Mouse (Mus musculus) MEL (cell line): ENCODE data around the gene Gpr35. TPM values are rescaled to one million over a fixed set of nuclear protein-coding genes. Genes with fewer than 3 reads are reported as not detected.

Experiments
- DNase-seq: peaks from one replicate; pipeline ENCODE4 v3.0.0; 2011; ENCODE audit warnings: low read depth, low spot score
- H3K27ac ChIP-seq: 2 replicates; pipeline ENCODE4 v1.5.1; 2012; ENCODE audit warnings: low read depth, mild to moderate bottlenecking, control low read depth, low read length, moderate library complexity; ENCODE audit not compliant: control insufficient read depth
- H3K27me3 ChIP-seq, 2 experiments: fragments of 150-350 bp in 1 of 2; sonication (generic) in 1 of 2; 2 replicates each; pipeline ENCODE4 v1.6.1; 2012; ENCODE audit warnings: low read length in 2 of 2, mild to moderate bottlenecking in 2 of 2, improper control_type of control experiment in 1 of 2, moderate library complexity in 1 of 2; ENCODE audit not compliant: insufficient read depth in 2 of 2, control insufficient read depth in 1 of 2
- H3K36me3 ChIP-seq, 2 experiments: 2 replicates each; pipeline ENCODE4 v1.6.1; 2012 to 2014; ENCODE audit warnings: low read length in 2 of 2, improper control_type of control experiment in 1 of 2, inconsistent platforms in 1 of 2, mild to moderate bottlenecking in 1 of 2; ENCODE audit not compliant: insufficient read depth in 2 of 2, control insufficient read depth in 1 of 2
- H3K4me1 ChIP-seq, 2 experiments: fragments of 150-350 bp in 1 of 2; sonication (generic) in 1 of 2; 2 replicates each; pipeline ENCODE4 v1.6.1; 2012; ENCODE audit warnings: low read length in 2 of 2, improper control_type of control experiment in 1 of 2, mild to moderate bottlenecking in 1 of 2; ENCODE audit not compliant: insufficient read depth in 2 of 2, control insufficient read depth in 1 of 2
- H3K4me3 ChIP-seq, 2 experiments: fragments of 150-350 bp in 1 of 2; sonication (generic) in 1 of 2; 2 replicates each; pipeline ENCODE4 v1.5.1; 2012; ENCODE audit warnings: low read depth in 2 of 2, low read length in 2 of 2, mild to moderate bottlenecking in 2 of 2, moderate library complexity in 2 of 2, control low read depth in 1 of 2, improper control_type of control experiment in 1 of 2; ENCODE audit not compliant: control insufficient read depth in 1 of 2, insufficient read depth in 1 of 2
- H3K79me2 ChIP-seq: 2 replicates; pipeline ENCODE4 v1.6.1; 2012; ENCODE audit warnings: mild to moderate bottlenecking, low read length, moderate library complexity; ENCODE audit not compliant: control insufficient read depth, poor library complexity, insufficient read depth
- H3K9ac ChIP-seq: 2 replicates; pipeline ENCODE4 v1.6.1; 2012; ENCODE audit warnings: low read depth, mild to moderate bottlenecking, control low read depth, low read length, moderate library complexity; ENCODE audit not compliant: control insufficient read depth, poor library complexity, severe bottlenecking
- H3K9me3 ChIP-seq: fragments of 150-350 bp; sonication (generic); replicated peaks from 2 replicates; pipeline ENCODE4 v1.6.1; 2012; ENCODE audit warnings: mild to moderate bottlenecking, low read length, improper control_type of control experiment, moderate library complexity; ENCODE audit not compliant: insufficient read depth
- BHLHE40 ChIP-seq: IDR thresholded peaks from 2 replicates; pipeline ENCODE4 v1.6.1; 2012; ENCODE audit warnings: low read depth, mild to moderate bottlenecking, inconsistent platforms, low read length, improper control_type of control experiment, borderline replicate concordance
- CHD1 ChIP-seq: IDR thresholded peaks from 2 replicates; pipeline ENCODE4 v1.6.1; 2012; ENCODE audit warnings: low read depth, mild to moderate bottlenecking, inconsistent platforms, low read length, improper control_type of control experiment
- CHD2 ChIP-seq: IDR thresholded peaks from 2 replicates; pipeline ENCODE4 v1.6.1; 2011; ENCODE audit warnings: low read length, improper control_type of control experiment
- CTCF ChIP-seq, 3 experiments: IDR thresholded peaks in 2 of 3; conservative IDR thresholded peaks in 1 of 3; 2 replicates each; pipeline ENCODE4 v1.5.1; 2011 to 2012; ENCODE audit warnings: low read length in 3 of 3, low read depth in 2 of 3, mild to moderate bottlenecking in 2 of 3, improper control_type of control experiment in 1 of 3, inconsistent platforms in 1 of 3, mixed read lengths in 1 of 3, moderate library complexity in 1 of 3; ENCODE audit not compliant: control insufficient read depth in 1 of 3, insufficient read depth in 1 of 3, poor library complexity in 1 of 3, severe bottlenecking in 1 of 3
- EP300 ChIP-seq, 2 experiments: IDR thresholded peaks; 2 replicates each; pipeline ENCODE4 v1.6.1; 2011; ENCODE audit warnings: improper control_type of control experiment in 2 of 2, low read length in 2 of 2, low read depth in 1 of 2, mild to moderate bottlenecking in 1 of 2
- ETS1 ChIP-seq: IDR thresholded peaks from 2 replicates; pipeline ENCODE4 v1.6.1; 2012; ENCODE audit warnings: low read depth, mild to moderate bottlenecking, inconsistent platforms, low read length, improper control_type of control experiment, moderate library complexity
- GATA1 ChIP-seq: IDR thresholded peaks from 2 replicates; pipeline ENCODE4 v1.6.1; 2011; ENCODE audit warnings: low read depth, low read length, improper control_type of control experiment
- KAT2A ChIP-seq: conservative IDR thresholded peaks from 2 replicates; pipeline ENCODE4 v1.6.1; 2012; ENCODE audit warnings: low read depth, low read length, improper control_type of control experiment, inconsistent platforms
- MAFK ChIP-seq: IDR thresholded peaks from 2 replicates; pipeline ENCODE4 v1.6.1; 2011; ENCODE audit warnings: low read depth, mild to moderate bottlenecking, low read length, improper control_type of control experiment, borderline replicate concordance
- MAZ ChIP-seq: IDR thresholded peaks from 2 replicates; pipeline ENCODE4 v1.6.1; 2012; ENCODE audit warnings: low read depth, mild to moderate bottlenecking, inconsistent platforms, low read length, improper control_type of control experiment
- MYB ChIP-seq: IDR thresholded peaks from 2 replicates; pipeline ENCODE4 v1.6.1; 2011; ENCODE audit warnings: mild to moderate bottlenecking, low read depth, low read length, improper control_type of control experiment
- MYC ChIP-seq: IDR thresholded peaks from 2 replicates; pipeline ENCODE4 v1.6.1; 2011; ENCODE audit warnings: low read depth, mild to moderate bottlenecking, low read length, improper control_type of control experiment, moderate library complexity
- NELFE ChIP-seq: IDR thresholded peaks from 2 replicates; pipeline ENCODE4 v1.6.1; 2011; ENCODE audit warnings: low read depth, low read length, improper control_type of control experiment
- NRF1 ChIP-seq: IDR thresholded peaks from 2 replicates; pipeline ENCODE4 v1.6.1; 2014; ENCODE audit warnings: low read depth, mild to moderate bottlenecking, inconsistent platforms, low read length, improper control_type of control experiment, moderate library complexity; ENCODE audit not compliant: poor library complexity, insufficient read depth, severe bottlenecking
- POLR2A ChIP-seq, 2 experiments: IDR thresholded peaks; 2 replicates each; pipeline ENCODE4 v1.6.1; 2011 to 2012; ENCODE audit warnings: low read length in 2 of 2, mild to moderate bottlenecking in 2 of 2, control low read depth in 1 of 2, improper control_type of control experiment in 1 of 2, low read depth in 1 of 2, moderate library complexity in 1 of 2; ENCODE audit not compliant: control insufficient read depth in 1 of 2, insufficient read depth in 1 of 2, poor library complexity in 1 of 2
- RAD21 ChIP-seq: IDR thresholded peaks from 2 replicates; pipeline ENCODE4 v1.6.1; 2011; ENCODE audit warnings: mild to moderate bottlenecking, low read depth, low read length, improper control_type of control experiment
- SMC3 ChIP-seq: IDR thresholded peaks from 2 replicates; pipeline ENCODE4 v1.6.1; 2011; ENCODE audit warnings: low read depth, low read length, improper control_type of control experiment
- TAL1 ChIP-seq: IDR thresholded peaks from 2 replicates; pipeline ENCODE4 v1.6.1; 2012; ENCODE audit warnings: mild to moderate bottlenecking, inconsistent platforms, low read length, moderate library complexity, mixed read lengths
- TBP ChIP-seq: IDR thresholded peaks from 2 replicates; pipeline ENCODE4 v1.8.0; 2011; ENCODE audit warnings: low read depth, low read length, improper control_type of control experiment
- USF2 ChIP-seq, 2 experiments: IDR thresholded peaks; 2 replicates each; pipeline ENCODE4 v1.6.1; 2011 to 2012; ENCODE audit warnings: improper control_type of control experiment in 2 of 2, low read length in 2 of 2, borderline replicate concordance in 1 of 2, inconsistent platforms in 1 of 2, low read depth in 1 of 2, mild to moderate bottlenecking in 1 of 2; ENCODE audit not compliant: insufficient read depth in 1 of 2
- ZC3H11A ChIP-seq: IDR thresholded peaks from 2 replicates; pipeline ENCODE4 v1.6.1; 2012; ENCODE audit warnings: low read depth, mild to moderate bottlenecking, inconsistent platforms, low read length, improper control_type of control experiment
- ZMIZ1 ChIP-seq: IDR thresholded peaks from 2 replicates; pipeline ENCODE4 v1.6.1; 2012; ENCODE audit warnings: low read depth, mild to moderate bottlenecking, inconsistent platforms, low read length, improper control_type of control experiment, moderate library complexity
- polyA plus RNA-seq, 2 experiments: library from polyadenylated mRNA; stranded (reverse) in 1 of 2; unstranded in 1 of 2; fragments of >175 nt in 1 of 2; fragments of >200 nt in 1 of 2; gene quantifications; 2 replicates each; pipeline versions ENCODE4 v1.2.1 to v1.2.4; 2012; ENCODE audit warnings: low replicate concordance in 2 of 2, low read depth in 1 of 2; ENCODE audit not compliant: insufficient read length in 2 of 2, insufficient read depth in 1 of 2, missing spikeins in 1 of 2
- total RNA-seq: library from RNA; depleted of rRNA; stranded (reverse); fragments of 300-350 nt; gene quantifications from 2 replicates; pipeline ENCODE4 v1.2.3, GENCODE M21; 2012

The Gpr35 gene
- total and polyA plus RNA-seq, 3 experiments = 0.22 TPM; not detected in 2

GRCm38 (mm10) chr1:92949426-92949825 is 1.2 kb upstream of the Gpr35 start:
- no peak overlapping the region for H3K9ac ChIP-seq
- no peaks in the 10 kb centered on the region for H3K27me3 ChIP-seq
- TF ChIP-seq MAZ (no peak), CHD1 (no peak), CTCF (IDR thresholded peaks at IDR 0.05 in 2 of 3, conservative IDR thresholded peaks at IDR 0.05 in 1 of 3; ENCODE audit: control insufficient read depth in 1 of 3, insufficient read depth in 1 of 3, low read depth in 2 of 3, low read length in 3 of 3, poor library complexity in 1 of 3, severe bottlenecking in 1 of 3) (peak; percentile 62 to 86 (median 71)), BHLHE40 (no peak), TBP (no peak), NELFE (no peak), ZMIZ1 (no peak), SMC3 (peak; percentile 59), CHD2 (no peak), ZC3H11A (peak; percentile 18; the same call in 1 of the 2 replicates), MYB (no peak), GATA1 (no peak), TAL1 (no peak), USF2 (IDR thresholded peaks at IDR 0.05; ENCODE audit: borderline replicate concordance in 1 of 2, insufficient read depth in 1 of 2, low read depth in 1 of 2, low read length in 2 of 2) (no peak), MAFK (no peak), RAD21 (peak; percentile 53), EP300 (IDR thresholded peaks at IDR 0.05; ENCODE audit: low read depth in 1 of 2, low read length in 2 of 2) (no peak), KAT2A (no peak), POLR2A (IDR thresholded peaks at IDR 0.05; ENCODE audit: control insufficient read depth in 1 of 2, insufficient read depth in 1 of 2, low read depth in 1 of 2, low read length in 2 of 2, poor library complexity in 1 of 2) (no peak), ETS1 (no peak), MYC (no peak)
- TF ChIP-seq, all 39 proteins: peak for 4
- Histone ChIP-seq H3K9me3 (no peaks in the 10 kb centered on the region), H3K79me2 (no peaks in the 10 kb centered on the region), H3K36me3 (no peaks in the 10 kb centered on the region), H3K27ac (no peak overlapping the region), H3K4me1 (no peaks in the 10 kb centered on the region), H3K4me3 (no peak overlapping the region)
- peak; percentile 66 for DNase-seq

- peaks cover 2 to 7% of the 10 kb centered on the region in 2 experiments; a peak in 2 of 4 replicates for H3K4me1 ChIP-seq
- peak; percentile 87 for TF ChIP-seq TBP
- TF ChIP-seq NRF1 = no peak
- no peak for DNase-seq
- no peaks in the 10 kb centered on the region for H3K79me2 ChIP-seq
- H3K27me3 ChIP-seq = no peaks in the 10 kb centered on the region
- no peak overlapping the region for H3K9ac ChIP-seq
- peaks cover 0 to 4% of the 10 kb centered on the region in 2 experiments; a peak in 1 of 4 replicates for H3K36me3 ChIP-seq
- H3K9me3 ChIP-seq = no peaks in the 10 kb centered on the region
- no peak overlapping the region for H3K4me3 ChIP-seq
- no peak overlapping the region for H3K27ac ChIP-seq
These were observed 3.0 kb downstream of the Gpr35 start for GRCm38 (mm10) chr1:92953641-92954040.
